Mouse (Mus musculus) midbrain, postnatal 0 days (tissue): ENCODE results near the gene Prpsap1. TPM values are rescaled to one million over a fixed set of nuclear protein-coding genes. Genes with fewer than 3 reads are reported as not detected.
A peak's percentile ranks its signal among the peaks of the same experiment; 100 is the strongest.

Experiments
- ATAC-seq: fragments of 200-750 bp; cut with Nextera tagmentation; 2 replicates; pipeline ENCODE4 v1.8.0; 2017; ENCODE audit warnings: moderate number of reproducible peaks, mild to moderate bottlenecking, moderate TSS enrichment, moderate library complexity; ENCODE audit not compliant: low FRiP score
- DNase-seq: peaks from one replicate; pipeline ENCODE4 v3.0.0-alpha.2; 2015; ENCODE audit warnings: low spot score
- H3K27ac ChIP-seq: fragments of 300-500 bp; sonication (generic); 2 replicates; pipeline ENCODE4 v1.5.1; 2014; ENCODE audit warnings: low read depth, mild to moderate bottlenecking, low read length, mixed read lengths
- H3K27me3 ChIP-seq: fragments of 300-500 bp; sonication (generic); 2 replicates; pipeline ENCODE4 v1.6.1; 2014; ENCODE audit warnings: low read length, control low read depth, mixed read lengths; ENCODE audit not compliant: insufficient read depth
- H3K36me3 ChIP-seq: fragments of 300-500 bp; sonication (generic); 2 replicates; pipeline ENCODE4 v1.6.1; 2014; ENCODE audit warnings: low read length, control low read depth, mixed read lengths; ENCODE audit not compliant: insufficient read depth
- H3K4me1 ChIP-seq: fragments of 300-500 bp; sonication (generic); 2 replicates; pipeline ENCODE4 v1.6.1; 2014; ENCODE audit warnings: mild to moderate bottlenecking, control low read depth, antibody characterized with exemption, low read length, mixed read lengths; ENCODE audit not compliant: insufficient read depth
- H3K4me2 ChIP-seq: fragments of 300-500 bp; sonication (generic); 2 replicates; pipeline ENCODE4 v1.6.1; 2014; ENCODE audit warnings: low read depth, mild to moderate bottlenecking, low read length, mixed read lengths; ENCODE audit not compliant: poor library complexity, severe bottlenecking
- H3K4me3 ChIP-seq: fragments of 300-500 bp; sonication (generic); 2 replicates; pipeline ENCODE4 v1.5.1; 2014; ENCODE audit warnings: low read depth, mild to moderate bottlenecking, low read length, moderate library complexity
- H3K9ac ChIP-seq: fragments of 300-500 bp; sonication (generic); replicated peaks from 2 replicates; pipeline ENCODE4 v1.6.1; 2014; ENCODE audit warnings: mild to moderate bottlenecking, low read length, moderate library complexity, mixed read lengths; ENCODE audit not compliant: poor library complexity, severe bottlenecking
- H3K9me3 ChIP-seq: fragments of 300-500 bp; sonication (generic); 2 replicates; pipeline ENCODE4 v1.6.1; 2016; ENCODE audit warnings: low read length, control low read depth
- CTCF ChIP-seq: IDR thresholded peaks from 2 replicates; pipeline ENCODE4 v1.5.1; 2016; ENCODE audit warnings: antibody characterized with exemption, mild to moderate bottlenecking
- WGBS: fragments of 180-500 bp; shearing (Covaris S2); extraction: QIAGEN DNeasy Blood & Tissue Kit; methylation state at CpG from one replicate; pipeline ENCODE4 v1.1.7; 2014; 5-methylcytosine and 5-hydroxymethylcytosine counted together
- polyA plus RNA-seq: library from polyadenylated mRNA; unstranded; fragments of >200 nt; fragmentation: Nextera tagmentation; extraction: Ambion mirVana; gene quantifications from 2 replicates; pipeline ENCODE4 v1.2.1, GENCODE M21; 2015
- total RNA-seq: library from RNA; depleted of rRNA; stranded (reverse); fragments of >200 nt; gene quantifications from 2 replicates; pipeline ENCODE4 v1.2.3, GENCODE M21; 2014

The Prpsap1 gene
- total and polyA plus RNA-seq, 2 experiments from 2014 or later: 110 to 157 TPM

- H3K27ac ChIP-seq: no peak overlapping the region
- no peak overlapping the region for H3K4me2 ChIP-seq
- no peaks in the 10 kb centered on the region for H3K9me3 ChIP-seq
- TF ChIP-seq CTCF: no peak
- H3K4me3 ChIP-seq: no peak overlapping the region
- peaks cover 6% of the 10 kb centered on the region; the same call in 1 of the 2 replicates for H3K4me1 ChIP-seq
- no peak for ATAC-seq
- no peak overlapping the region for H3K9ac ChIP-seq
- no peak for DNase-seq
- no peaks in the 10 kb centered on the region for H3K36me3 ChIP-seq
- 71% methylated on average over 7 of the region's 7 CpGs for WGBS
- H3K27me3 ChIP-seq: no peaks in the 10 kb centered on the region
Measured at GRCm38 (mm10) chr11:116511301-116511868, 17.4 kb upstream of the Prpsap1 start.

GRCm38 (mm10) chr11:116508689-116509088 is 14.7 kb upstream of the Prpsap1 start:
- Histone ChIP-seq H3K4me2 (no peak overlapping the region), H3K9me3 (no peaks in the 10 kb centered on the region), H3K27ac (no peak overlapping the region), H3K27me3 (no peaks in the 10 kb centered on the region), H3K36me3 (no peaks in the 10 kb centered on the region), H3K4me1 (no peaks in the 10 kb centered on the region), H3K4me3 (no peak overlapping the region), H3K9ac (no peak overlapping the region)
- DNase-seq: no peak
- no peak for TF ChIP-seq CTCF
- WGBS: 68% methylated on average over 2 of the region's 2 CpGs
- ATAC-seq: no peak

GRCm38 (mm10) chr11:116506151-116506875 is 12.3 kb upstream of the Prpsap1 start:
- DNase-seq (no peak), ATAC-seq (no peak)
- H3K4me2 ChIP-seq: no peak overlapping the region
- 0 out of 2 replicates have a peak overlapping the region, but pooled peaks have one; percentile 3 for H3K27ac ChIP-seq
- no peak for TF ChIP-seq CTCF
- H3K9ac ChIP-seq: no peak overlapping the region
- WGBS: 81% methylated on average over 17 of the region's 17 CpGs
- H3K27me3 ChIP-seq: no peaks in the 10 kb centered on the region
- H3K4me3 ChIP-seq: no peak overlapping the region
- H3K4me1 ChIP-seq: no peaks in the 10 kb centered on the region
- no peaks in the 10 kb centered on the region for H3K36me3 ChIP-seq
- H3K9me3 ChIP-seq: no peaks in the 10 kb centered on the region

GRCm38 (mm10) chr11:116505573-116505972 is 11.6 kb upstream of the Prpsap1 start:
- no peaks in the 10 kb centered on the region for H3K36me3 ChIP-seq
- 72% methylated on average over 5 of the region's 5 CpGs for WGBS
- 0 out of 2 replicates have a peak overlapping the region, but pooled peaks have one; percentile 3 for H3K27ac ChIP-seq
- no peak overlapping the region for H3K4me3 ChIP-seq
- no peaks in the 10 kb centered on the region for H3K9me3 ChIP-seq
- H3K4me1 ChIP-seq: no peaks in the 10 kb centered on the region
- H3K9ac ChIP-seq: no peak overlapping the region
- no peak for TF ChIP-seq CTCF
- no peaks in the 10 kb centered on the region for H3K27me3 ChIP-seq
- no peak for DNase-seq
- no peak for ATAC-seq
- no peak overlapping the region for H3K4me2 ChIP-seq

- 92% methylated on average over 17 of the region's 17 CpGs for WGBS
- Histone ChIP-seq H3K27ac (no peak overlapping the region), H3K27me3 (no peaks in the 10 kb centered on the region), H3K36me3 (no peaks in the 10 kb centered on the region), H3K4me3 (no peak overlapping the region), H3K4me1 (no peaks in the 10 kb centered on the region), H3K9ac (no peak overlapping the region), H3K4me2 (no peak overlapping the region), H3K9me3 (no peaks in the 10 kb centered on the region)
- no peak for TF ChIP-seq CTCF
- no peak for DNase-seq
- no peak for ATAC-seq
Measured at GRCm38 (mm10) chr11:116504516-116504915, 10.5 kb upstream of the Prpsap1 start.
